Mouse (Mus musculus): ENCODE data around the gene Nrip2.

The Nrip2 gene

GRCm38 (mm10) chr6:128437731-128438316, 38.7 kb downstream of the Nrip2 start:
- DNase-seq: peak; percentile 77 to 83

DNA sequence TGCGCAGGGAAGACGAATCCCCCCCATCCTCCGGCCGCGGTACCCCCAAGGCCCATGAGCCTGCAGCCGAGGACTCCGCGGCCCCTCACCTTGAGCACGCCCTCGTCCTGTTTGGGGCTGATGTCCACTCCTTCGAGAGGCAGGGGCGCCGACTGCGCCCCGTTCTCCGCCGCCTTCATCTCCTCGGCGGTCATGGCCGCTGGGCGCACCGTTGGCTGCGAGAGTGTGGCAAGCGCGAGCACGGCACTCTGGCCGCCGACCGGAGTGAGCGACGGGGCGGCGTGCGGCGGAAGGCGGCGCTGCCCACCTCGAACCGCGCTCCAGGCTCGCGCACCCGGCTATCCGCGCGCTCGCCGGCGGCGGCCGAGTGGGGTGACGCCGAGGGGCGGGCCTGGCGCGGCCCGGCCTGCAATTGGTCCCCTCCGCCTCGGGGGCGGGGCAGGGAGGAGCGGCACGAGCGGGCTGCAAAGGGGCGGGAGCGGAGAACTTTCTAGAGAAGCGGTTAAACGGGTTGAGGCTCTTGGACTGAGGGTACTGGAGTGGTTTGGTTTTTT, 39.3 kb downstream of the Nrip2 start, which contains the start of gene Fkbp4:
Fkbp4 (minus strand) TSS at position 361 of the 554 bp plus-strand sequence.
- peak; percentile 93 to 97 for DNase-seq

DNA sequence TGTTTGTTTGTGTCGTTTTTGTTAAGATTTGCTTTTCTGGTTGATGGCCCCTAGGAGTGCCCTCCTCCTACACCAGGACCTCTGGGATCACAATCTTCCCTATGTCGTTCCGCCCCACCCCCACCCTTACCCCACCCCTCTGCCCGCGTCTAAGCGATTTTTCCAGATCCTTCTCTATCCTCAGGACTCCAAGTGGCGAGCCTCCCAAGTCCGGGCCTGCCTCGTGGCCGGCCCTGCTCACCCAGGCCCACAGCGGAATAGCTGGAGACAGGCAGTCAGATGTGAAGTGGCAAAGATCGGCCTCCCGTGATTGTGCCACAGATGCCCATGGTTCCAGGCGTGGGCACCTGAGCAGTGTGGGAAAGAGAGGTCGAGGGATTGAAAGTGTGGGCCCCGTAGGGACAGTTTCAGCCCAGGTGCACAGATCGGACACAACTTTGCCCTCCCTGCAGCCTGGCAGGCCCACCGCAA, 39.8 kb downstream of the Nrip2 start:
- peak; percentile 28 to 52 for DNase-seq

GRCm38 (mm10) chr6:128440238-128440637, 41.1 kb downstream of the Nrip2 start:
- DNase-seq: no peak

DNA sequence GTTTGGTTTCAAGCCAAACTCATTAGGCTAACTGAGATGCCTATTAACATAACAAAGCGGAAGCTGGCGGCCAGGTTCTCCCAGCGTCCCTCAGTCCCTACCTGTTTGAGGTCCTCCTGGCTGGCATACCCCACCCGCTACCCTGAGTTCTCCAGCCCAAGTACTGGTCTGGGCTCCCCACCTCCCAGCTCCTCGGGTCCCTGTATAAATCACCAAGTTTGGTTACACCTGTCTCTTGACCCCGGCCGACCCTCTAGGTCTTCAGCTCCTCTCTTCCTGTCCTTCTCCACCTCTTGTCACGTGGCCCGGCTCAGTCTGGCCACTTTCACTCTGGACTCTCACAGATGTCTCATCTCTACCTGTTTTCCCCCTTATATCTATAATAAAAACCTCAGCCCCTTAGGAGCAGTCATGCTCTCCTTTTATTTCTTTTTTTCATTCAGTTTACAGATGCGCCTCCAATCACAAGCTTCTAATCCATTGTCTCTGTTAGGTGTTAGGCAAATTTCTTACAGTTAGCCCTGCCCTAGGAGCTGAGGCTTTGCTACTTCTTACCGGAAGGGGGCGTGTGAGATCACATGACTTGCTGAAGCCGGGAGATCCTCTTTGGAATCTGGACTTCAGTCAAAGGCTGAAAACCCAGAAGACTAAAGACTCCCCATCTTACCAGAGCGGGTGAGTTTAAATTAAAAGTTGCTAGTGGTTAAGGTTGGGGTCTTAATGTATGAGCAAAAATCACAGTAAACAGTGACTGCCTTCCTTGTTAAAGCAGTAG, 46.9 kb downstream of the Nrip2 start:
- peak; percentile 71 to 78 for DNase-seq

GRCm38 (mm10) chr6:128447063-128447462, 48.0 kb downstream of the Nrip2 start:
- no peak for DNase-seq

- DNase-seq: no peak
Measured at GRCm38 (mm10) chr6:128455835-128456605, 56.9 kb downstream of the Nrip2 start.

- no peak for DNase-seq
Measured at GRCm38 (mm10) chr6:128457186-128457585, 58.1 kb downstream of the Nrip2 start.

DNA sequence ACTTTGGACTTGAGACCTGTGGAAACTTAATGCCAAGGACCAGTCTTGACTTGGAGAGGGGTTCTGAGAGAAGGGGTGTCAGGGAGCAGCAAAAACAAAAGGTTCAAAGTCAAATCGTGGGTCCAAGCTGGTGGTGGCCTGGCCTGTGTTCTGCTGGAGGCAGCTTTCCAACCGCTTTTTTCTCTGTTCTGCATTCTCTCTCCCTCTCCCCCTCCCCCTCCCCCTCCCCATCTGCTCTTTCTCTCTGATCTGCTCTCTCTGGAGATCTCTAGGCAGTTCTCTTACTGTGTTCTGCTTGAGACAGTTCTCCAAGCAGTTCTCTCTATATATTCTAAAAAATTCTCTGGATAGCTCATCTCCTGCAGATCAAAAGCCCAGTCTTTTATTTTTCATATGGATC, 61.2 kb downstream of the Nrip2 start:
- DNase-seq: no peak

- DNase-seq: no peak
Measured at GRCm38 (mm10) chr6:128460729-128461503, 61.8 kb downstream of the Nrip2 start.

GRCm38 (mm10) chr6:128461606-128462005, 62.5 kb downstream of the Nrip2 start:
- DNase-seq: no peak

DNA sequence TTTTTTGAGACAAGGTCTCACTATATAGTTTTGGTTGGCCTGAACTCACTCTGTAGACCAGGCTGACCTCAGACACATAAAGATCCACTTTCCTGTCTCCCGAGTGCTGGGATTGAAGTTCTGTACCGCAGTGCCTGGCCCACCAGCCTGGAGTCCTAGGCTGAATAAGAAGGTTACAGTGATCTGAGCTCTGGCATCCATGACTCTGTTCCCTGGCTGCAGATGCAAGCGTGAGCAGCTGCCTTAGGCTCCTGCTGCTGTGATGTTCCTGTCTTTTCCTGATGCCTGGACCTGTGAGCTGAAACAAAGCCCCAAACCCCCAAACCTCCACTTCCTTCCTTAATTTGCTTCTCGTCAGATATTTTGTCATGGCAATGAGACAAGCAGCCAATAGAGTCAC, 65.9 kb downstream of the Nrip2 start:
- DNase-seq: no peak
